Mouse (Mus musculus): ENCODE results near the gene Sgpl1. TPM values are rescaled to one million over a fixed set of nuclear protein-coding genes. Genes with fewer than 3 reads are reported as not detected.
A peak's percentile ranks its signal among the peaks of the same experiment; 100 is the strongest.
"Not testable (repeated sequence)": the region's sequence is repeated elsewhere in the genome, so short reads cannot be mapped to it uniquely, and the experiment has no call there.

The Sgpl1 gene
- polyA plus RNA-seq, 1 experiment from 2014 or later, result 84.8 TPM

DNA sequence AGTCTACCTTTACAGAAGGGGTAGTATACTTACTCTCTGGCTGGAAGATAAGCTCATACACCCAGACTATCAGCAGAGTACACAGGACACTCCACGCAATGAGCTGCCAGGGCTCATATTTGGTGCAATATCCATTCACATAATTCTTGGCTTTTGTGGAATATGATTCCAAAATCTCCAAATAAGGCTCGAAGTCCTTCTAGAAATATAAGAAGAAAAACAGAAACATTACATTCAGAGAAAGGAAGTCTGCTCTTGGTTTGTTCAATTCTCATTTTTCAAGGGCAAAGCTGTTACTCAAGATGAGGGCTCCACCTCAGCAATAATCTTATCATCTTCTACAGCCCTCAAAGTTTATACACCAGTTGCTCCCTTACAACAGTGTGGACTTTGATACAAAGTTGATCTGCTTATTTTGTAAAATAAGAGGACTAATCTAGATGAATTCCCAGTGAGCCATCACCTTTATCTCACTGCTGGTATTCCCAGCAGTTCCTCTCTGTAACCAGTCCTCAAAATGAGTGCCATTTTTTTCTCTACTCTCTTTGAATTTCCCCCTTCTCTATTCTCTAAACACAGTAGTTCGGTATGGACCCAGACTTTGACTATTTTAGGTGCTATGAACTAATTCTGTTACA is 24.1 kb downstream of the Sgpl1 start:
- no peak overlapping the region for H3K4me3 ChIP-seq
- H3K27ac ChIP-seq, result no peak overlapping the region
- ATAC-seq (ENCODE audit: low FRiP score, low read depth), result no peak
- H3K27me3 ChIP-seq (replicated peaks), result no peaks in the 10 kb centered on the region
- no peaks in the 10 kb centered on the region for H3K9me3 ChIP-seq
- H3K4me2 ChIP-seq (replicated peaks), result no peak overlapping the region
- H3K4me1 ChIP-seq, result no peaks in the 10 kb centered on the region
- H3K36me3 ChIP-seq, result peaks cover 22% of the 10 kb centered on the region
- H3K9ac ChIP-seq, result no peak overlapping the region
- 94% methylated on average over 3 of the region's 3 CpGs for WGBS

DNA sequence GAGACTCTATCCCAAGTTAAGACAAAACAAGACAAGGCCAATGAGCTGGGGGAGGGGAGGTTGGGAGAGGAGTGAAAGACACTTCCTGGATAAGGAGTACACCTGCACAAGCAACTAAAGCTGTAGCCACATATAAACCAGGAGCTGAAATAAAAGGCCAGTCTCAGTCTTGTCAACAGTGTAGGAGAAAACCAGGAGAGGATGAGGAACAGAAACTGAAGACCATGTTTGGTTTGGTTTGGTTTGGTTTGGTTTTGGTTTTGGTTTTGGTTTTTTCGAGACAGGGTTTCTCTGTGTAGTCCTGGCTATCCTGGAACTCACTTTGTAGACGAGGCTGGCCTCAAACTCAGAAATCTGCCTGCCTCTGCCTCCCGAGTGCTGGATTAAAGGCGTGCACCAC is 25.8 kb downstream of the Sgpl1 start:
- not testable (repeated sequence) for H3K4me3 ChIP-seq; H3K9me3 ChIP-seq; H3K27ac ChIP-seq; H3K9ac ChIP-seq; H3K27me3 ChIP-seq (replicated peaks); H3K4me1 ChIP-seq; H3K4me2 ChIP-seq (replicated peaks); ATAC-seq (ENCODE audit: low FRiP score, low read depth)
- peaks cover 25% of the 10 kb centered on the region for H3K36me3 ChIP-seq
- WGBS, result 89% methylated on average over 4 of the region's 4 CpGs

DNA sequence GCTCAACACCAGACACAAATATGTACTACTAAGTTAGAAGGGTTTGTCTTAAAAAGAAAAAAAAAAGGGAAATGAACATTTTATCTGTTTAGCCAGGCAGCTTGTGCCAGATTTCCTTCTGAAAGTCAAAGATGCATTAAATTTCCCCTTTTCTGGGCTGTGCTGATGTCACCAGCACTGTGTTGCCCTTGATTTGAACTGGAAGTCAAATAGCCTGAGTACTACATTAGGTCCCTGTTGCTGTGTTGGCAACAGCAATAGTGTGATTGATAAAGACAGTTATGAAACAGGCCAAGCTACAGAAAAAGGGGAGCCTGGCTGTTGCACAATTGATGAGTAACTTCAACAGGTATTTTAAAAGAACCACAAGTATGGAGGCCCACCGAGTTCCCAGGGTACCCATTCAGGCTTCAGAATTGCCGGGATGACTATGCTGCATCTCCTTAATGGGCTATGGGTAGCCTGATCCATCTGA is 33.2 kb downstream of the Sgpl1 start:
- Histone ChIP-seq H3K27me3 (replicated peaks) (no peaks in the 10 kb centered on the region), H3K9ac (no peak overlapping the region), H3K4me1 (no peaks in the 10 kb centered on the region), H3K36me3 (peaks cover 40% of the 10 kb centered on the region), H3K9me3 (no peaks in the 10 kb centered on the region), H3K4me2 (replicated peaks) (no peak overlapping the region), H3K27ac (no peak overlapping the region), H3K4me3 (no peak overlapping the region)
- WGBS, result 96% methylated on average over 2 of the region's 2 CpGs
- ATAC-seq (ENCODE audit: low FRiP score, low read depth), result no peak

DNA sequence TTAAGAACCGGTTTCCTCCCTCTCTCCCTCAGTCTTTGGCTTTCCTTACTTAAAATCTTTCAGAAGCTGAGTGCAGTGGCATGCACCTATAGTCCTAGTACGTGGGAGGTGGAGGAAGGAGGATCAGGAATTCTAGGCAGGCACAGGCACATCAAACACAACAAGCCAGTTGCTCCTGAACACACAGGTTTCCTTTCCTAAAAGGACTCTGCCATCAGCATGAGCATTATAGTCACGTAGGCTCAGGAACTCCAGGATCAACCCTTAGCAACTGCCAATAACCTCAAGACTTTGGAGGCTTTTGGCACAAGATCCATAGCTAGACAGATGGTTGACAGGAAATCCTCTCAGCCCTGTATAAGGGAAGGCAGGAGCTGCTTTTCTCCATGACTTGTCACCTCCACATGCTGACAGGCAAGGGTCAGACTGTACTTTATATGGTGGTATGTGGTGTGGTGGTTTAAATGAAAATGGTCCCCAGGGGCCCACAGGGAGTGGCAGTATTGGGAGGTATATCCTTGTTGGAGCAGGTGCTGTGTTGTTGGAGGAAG is 43.9 kb downstream of the Sgpl1 start:
- no peaks in the 10 kb centered on the region for H3K4me1 ChIP-seq
- WGBS, result 96% methylated on average over 3 of the region's 3 CpGs
- H3K4me2 ChIP-seq (replicated peaks), result no peak overlapping the region
- no peaks in the 10 kb centered on the region for H3K27me3 ChIP-seq (replicated peaks)
- H3K4me3 ChIP-seq, result no peak overlapping the region
- H3K27ac ChIP-seq, result no peak overlapping the region
- no peak overlapping the region for H3K9ac ChIP-seq
- no peaks in the 10 kb centered on the region for H3K9me3 ChIP-seq
- ATAC-seq (ENCODE audit: low FRiP score, low read depth), result no peak
- H3K36me3 ChIP-seq, result peaks cover 92% of the 10 kb centered on the region

DNA sequence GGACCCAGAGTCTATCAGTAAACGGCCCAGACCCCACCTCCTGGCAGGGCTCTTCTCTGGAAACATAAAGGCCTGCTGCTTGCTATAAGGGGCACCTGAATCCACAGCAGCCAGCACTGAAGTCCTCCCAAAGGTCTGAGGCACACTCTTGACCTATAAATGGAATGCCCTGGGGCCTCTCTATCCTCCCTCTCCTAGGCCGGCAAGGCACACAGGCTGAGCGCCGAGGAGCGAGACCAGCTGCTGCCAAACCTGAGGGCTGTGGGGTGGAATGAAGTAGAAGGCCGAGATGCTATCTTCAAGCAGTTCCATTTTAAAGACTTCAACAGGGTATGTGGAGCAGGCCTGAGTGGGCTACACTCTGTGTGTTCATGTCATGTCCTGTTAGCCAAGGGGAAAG is 55.6 kb downstream of the Sgpl1 start:
- Histone ChIP-seq H3K4me1 (peaks cover 10% of the 10 kb centered on the region), H3K9me3 (no peaks in the 10 kb centered on the region), H3K27me3 (replicated peaks) (no peaks in the 10 kb centered on the region), H3K4me2 (replicated peaks) (no peak overlapping the region), H3K27ac (no peak overlapping the region), H3K36me3 (0 out of 2 replicates have a peak, but pooled peaks cover 3% of the 10 kb centered on the region), H3K9ac (no peak overlapping the region), H3K4me3 (no peak overlapping the region)
- ATAC-seq (ENCODE audit: low FRiP score, low read depth), result no peak
- WGBS, result 80% methylated on average over 6 of the region's 6 CpGs

DNA sequence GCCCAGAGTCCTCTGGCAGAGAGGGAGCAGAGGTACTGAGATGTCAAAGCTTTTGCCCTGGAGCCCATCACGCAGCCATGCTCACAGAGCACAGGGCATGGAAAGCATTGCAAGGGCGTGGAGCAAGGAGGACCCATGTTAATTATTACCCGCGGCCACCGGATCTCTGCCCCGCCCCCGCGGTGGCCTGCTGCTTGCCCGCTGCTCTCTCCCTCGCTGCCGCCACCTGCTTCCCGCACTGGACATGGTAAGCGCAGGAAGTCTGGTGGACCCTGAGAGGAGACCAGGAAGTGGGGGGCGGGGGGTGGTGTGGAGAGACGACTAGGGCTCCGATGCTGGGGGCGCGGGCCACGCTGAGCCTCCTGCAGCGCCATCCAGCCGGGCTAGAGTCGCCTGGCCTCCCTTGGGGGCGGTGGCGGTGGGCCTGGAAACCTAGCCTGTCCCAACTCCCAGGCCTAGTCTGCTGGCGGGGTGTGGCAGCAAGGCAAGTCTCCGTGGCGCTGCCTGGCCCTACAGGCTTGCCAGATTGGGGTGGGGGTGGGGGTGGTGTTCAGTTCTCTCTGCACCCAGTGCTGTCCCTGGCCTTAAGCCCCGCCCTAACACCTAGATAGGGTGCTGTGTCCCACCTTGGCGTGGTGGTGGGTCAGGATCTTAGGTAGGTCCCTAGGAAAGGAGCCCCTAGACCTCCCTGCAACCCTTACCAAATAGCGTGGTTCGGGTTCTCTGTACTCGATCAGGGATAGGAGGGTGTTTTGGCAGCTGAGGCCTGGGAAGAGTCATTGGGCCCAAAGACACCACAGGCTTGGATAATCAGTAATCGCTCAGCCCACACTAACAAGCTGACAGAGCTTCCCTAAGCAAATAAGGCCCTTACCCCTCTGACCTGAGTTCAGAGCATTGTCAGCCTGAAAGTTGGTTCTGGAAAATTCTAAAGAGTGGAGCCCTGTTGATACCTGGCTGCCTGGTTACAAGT is 58.0 kb downstream of the Sgpl1 start, which contains the start of gene Pcbd1:
TSS of gene Pcbd1 (plus strand) at position 162 of the 973 bp plus-strand sequence.
- H3K27me3 ChIP-seq (replicated peaks), result no peaks in the 10 kb centered on the region
- H3K4me2 ChIP-seq (replicated peaks), result peak within 1 kb of the TSS; percentile 82
- H3K9ac ChIP-seq, result peak within 1 kb of the TSS; percentile 67
- 8% methylated on average over 33 of the region's 33 CpGs for WGBS
- peak within 1 kb of the TSS; percentile 33 for H3K4me3 ChIP-seq
- H3K4me1 ChIP-seq, result peaks cover 10% of the 10 kb centered on the region
- ATAC-seq (ENCODE audit: low FRiP score, low read depth), result peak; percentile 59
- 0 out of 2 replicates have a peak, but pooled peaks cover 3% of the 10 kb centered on the region for H3K36me3 ChIP-seq
- no peaks in the 10 kb centered on the region for H3K9me3 ChIP-seq
- H3K27ac ChIP-seq, result no peak within 1 kb of the TSS

DNA sequence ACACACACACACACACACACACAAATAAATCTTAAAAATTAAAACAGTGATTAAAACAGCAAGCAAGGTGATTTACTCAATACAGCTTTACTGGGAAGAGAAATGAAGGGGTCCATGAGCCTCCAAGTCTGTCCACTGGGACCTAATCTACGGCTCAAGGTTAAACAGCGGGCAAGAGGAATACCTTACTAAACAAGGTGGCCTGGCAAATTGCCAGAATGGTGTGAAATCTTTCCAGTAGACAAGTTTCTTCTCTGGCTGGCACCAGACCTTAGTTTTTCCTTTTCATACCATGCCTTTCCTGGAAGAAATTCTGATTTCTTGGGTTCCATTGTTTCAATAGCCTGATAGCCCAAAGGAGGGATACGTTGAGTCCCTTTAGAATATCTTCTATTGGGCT is 59.0 kb downstream of the Sgpl1 start:
- no peaks in the 10 kb centered on the region for H3K9me3 ChIP-seq
- H3K9ac ChIP-seq, result no peak overlapping the region
- H3K27me3 ChIP-seq (replicated peaks), result no peaks in the 10 kb centered on the region
- no peak overlapping the region for H3K27ac ChIP-seq
- ATAC-seq (ENCODE audit: low FRiP score, low read depth), result no peak
- peaks cover 10% of the 10 kb centered on the region for H3K4me1 ChIP-seq
- H3K4me3 ChIP-seq, result no peak overlapping the region
- no peaks in the 10 kb centered on the region for H3K36me3 ChIP-seq
- 88% methylated on average over 3 of the region's 3 CpGs for WGBS
- H3K4me2 ChIP-seq (replicated peaks), result no peak overlapping the region

DNA sequence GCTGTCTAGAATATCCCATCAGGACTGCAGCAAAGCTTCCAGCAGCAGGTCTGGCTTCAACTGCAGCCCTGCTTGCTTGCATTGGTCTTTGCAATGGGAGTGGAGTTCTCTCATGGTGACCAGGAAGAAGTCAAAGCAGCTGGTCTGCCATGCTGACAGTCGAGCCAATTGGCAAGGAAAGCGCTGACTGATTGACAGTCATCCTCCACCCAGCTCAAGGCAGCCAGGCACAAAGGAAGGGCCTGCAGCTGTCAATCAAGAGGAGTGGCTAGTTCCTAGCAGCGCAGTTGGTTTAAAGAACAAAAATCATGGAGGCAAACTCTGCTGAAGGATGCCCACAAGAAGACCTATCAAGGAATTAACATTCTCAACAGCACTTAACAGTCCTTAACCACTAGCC is 61.0 kb downstream of the Sgpl1 start:
- no peak overlapping the region for H3K27ac ChIP-seq
- no peak overlapping the region for H3K9ac ChIP-seq
- H3K4me3 ChIP-seq, result no peak overlapping the region
- H3K27me3 ChIP-seq (replicated peaks), result no peaks in the 10 kb centered on the region
- no peaks in the 10 kb centered on the region for H3K36me3 ChIP-seq
- 57% methylated on average over 3 of the region's 3 CpGs for WGBS
- no peak for ATAC-seq (ENCODE audit: low FRiP score, low read depth)
- peaks cover 10% of the 10 kb centered on the region for H3K4me1 ChIP-seq
- no peak overlapping the region for H3K4me2 ChIP-seq (replicated peaks)
- no peaks in the 10 kb centered on the region for H3K9me3 ChIP-seq

DNA sequence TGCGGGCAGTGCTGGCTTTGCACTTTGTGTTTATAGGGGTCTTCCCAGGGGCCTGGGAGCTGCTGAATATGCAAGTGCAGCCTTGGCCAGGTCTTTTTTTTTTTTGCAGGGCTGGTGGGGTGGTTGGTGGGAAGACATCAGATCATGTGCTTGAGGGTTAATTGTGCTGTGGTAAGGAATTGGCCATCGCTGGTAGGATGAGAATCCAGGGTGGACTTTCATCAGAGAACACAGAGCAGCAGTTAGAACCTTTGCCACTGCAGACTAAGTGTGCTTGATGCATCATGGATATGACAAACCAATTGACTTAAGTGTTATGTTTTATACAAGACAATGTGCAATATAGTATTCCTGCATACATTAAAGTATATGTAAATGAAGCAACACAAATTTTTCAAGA is 62.1 kb downstream of the Sgpl1 start:
- H3K4me1 ChIP-seq, result peaks cover 14% of the 10 kb centered on the region
- no peaks in the 10 kb centered on the region for H3K36me3 ChIP-seq
- WGBS, result 90% methylated on average over 2 of the region's 2 CpGs
- ATAC-seq (ENCODE audit: low FRiP score, low read depth), result no peak
- H3K27me3 ChIP-seq (replicated peaks), result no peaks in the 10 kb centered on the region
- H3K9ac ChIP-seq, result no peak overlapping the region
- H3K9me3 ChIP-seq, result no peaks in the 10 kb centered on the region
- H3K4me2 ChIP-seq (replicated peaks), result no peak overlapping the region
- no peak overlapping the region for H3K27ac ChIP-seq
- no peak overlapping the region for H3K4me3 ChIP-seq

DNA sequence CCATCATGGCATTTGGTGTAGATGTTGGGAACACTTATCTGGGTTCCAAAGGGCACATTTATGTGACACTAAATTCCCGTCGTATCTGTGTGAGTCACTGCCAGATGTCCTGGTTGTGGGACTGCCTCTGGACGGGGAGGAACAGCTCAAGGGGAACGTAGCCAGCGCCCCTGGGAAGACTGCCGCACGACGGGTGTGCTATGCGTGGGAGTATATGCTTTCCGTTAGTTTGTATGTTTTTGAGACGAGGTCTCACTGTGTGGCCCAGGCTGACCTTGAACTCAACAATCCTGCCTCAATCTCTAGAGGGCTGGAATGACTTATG is 66.6 kb downstream of the Sgpl1 start:
- Histone ChIP-seq H3K27me3 (replicated peaks) (no peaks in the 10 kb centered on the region), H3K4me2 (replicated peaks) (no peak overlapping the region), H3K9me3 (no peaks in the 10 kb centered on the region), H3K27ac (peak overlapping the region; percentile 63; the same call in 1 of the 2 replicates), H3K4me3 (no peak overlapping the region), H3K9ac (no peak overlapping the region), H3K4me1 (peaks cover 8% of the 10 kb centered on the region), H3K36me3 (no peaks in the 10 kb centered on the region)
- 87% methylated on average over 11 of the region's 11 CpGs for WGBS
- ATAC-seq (ENCODE audit: low FRiP score, low read depth), result 0 out of 2 replicates have a peak, but pooled peaks have one; percentile 3

DNA sequence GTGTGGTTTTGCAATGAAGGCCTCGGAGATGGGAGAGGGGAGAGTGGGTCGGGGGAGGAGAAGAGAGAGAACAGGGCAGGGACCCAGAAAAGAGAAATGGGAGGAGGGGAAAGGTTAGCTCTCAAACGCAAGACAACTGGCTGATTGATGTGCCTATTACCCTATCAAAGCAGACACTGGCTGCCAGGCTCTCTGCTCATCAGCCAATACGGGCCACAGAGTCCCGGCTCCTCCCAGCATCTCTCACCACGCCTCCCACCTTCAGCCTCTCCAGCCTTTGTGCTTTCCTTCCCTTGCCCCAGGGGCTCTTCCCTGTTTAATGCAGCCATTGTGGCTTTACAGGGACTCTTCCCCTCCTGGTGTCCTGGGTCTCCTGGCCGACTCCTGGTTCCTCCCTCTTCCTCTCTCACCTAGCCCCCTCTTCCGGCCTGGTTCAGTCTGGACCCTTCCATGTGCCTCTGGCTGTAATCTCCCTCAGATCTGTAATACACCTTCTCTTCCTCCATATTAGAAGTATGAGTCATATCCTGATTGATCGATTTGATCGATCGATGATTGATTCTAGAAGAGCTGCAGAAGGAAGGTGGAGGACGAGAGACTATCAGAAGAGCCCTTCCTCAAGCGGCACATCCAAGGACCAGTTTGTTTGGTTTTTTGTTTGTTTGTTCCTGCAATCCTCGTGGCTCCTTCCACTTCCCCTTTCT is 67.1 kb downstream of the Sgpl1 start:
- no peaks in the 10 kb centered on the region for H3K27me3 ChIP-seq (replicated peaks)
- 35% methylated on average over 14 of the region's 14 CpGs for WGBS
- ATAC-seq (ENCODE audit: low FRiP score, low read depth), result peak; percentile 98
- H3K36me3 ChIP-seq, result no peaks in the 10 kb centered on the region
- H3K4me2 ChIP-seq (replicated peaks), result peak overlapping the region; percentile 45
- H3K27ac ChIP-seq, result peak overlapping the region; percentile 63
- no peaks in the 10 kb centered on the region for H3K9me3 ChIP-seq
- no peak overlapping the region for H3K9ac ChIP-seq
- no peak overlapping the region for H3K4me3 ChIP-seq
- peaks cover 8% of the 10 kb centered on the region for H3K4me1 ChIP-seq

DNA sequence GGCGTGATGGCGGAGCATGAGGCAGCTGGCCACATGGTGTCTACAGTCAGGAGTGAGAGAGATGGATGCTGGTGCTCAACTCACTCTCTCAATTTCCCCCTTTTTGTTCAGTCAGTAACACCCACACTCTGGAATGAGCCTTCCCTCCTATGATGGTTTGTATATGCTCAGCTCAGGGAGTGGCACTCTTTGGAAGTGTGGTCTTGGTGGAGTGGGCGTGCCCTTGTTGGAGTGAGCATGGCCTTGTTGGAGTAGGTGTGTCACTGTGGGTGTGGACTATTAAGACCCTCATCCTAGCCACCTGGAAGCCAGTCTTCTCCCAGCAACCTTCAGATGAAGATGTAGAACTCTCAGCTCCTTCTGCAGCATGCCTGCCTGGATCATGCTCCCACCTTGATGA is 71.9 kb downstream of the Sgpl1 start:
- Histone ChIP-seq H3K4me3 (no peak overlapping the region), H3K27me3 (replicated peaks) (no peaks in the 10 kb centered on the region), H3K27ac (no peak overlapping the region), H3K36me3 (no peaks in the 10 kb centered on the region), H3K4me2 (replicated peaks) (no peak overlapping the region), H3K9ac (no peak overlapping the region), H3K4me1 (peaks cover 6% of the 10 kb centered on the region), H3K9me3 (no peaks in the 10 kb centered on the region)
- ATAC-seq (ENCODE audit: low FRiP score, low read depth), result no peak
- WGBS, result 98% methylated on average over 3 of the region's 3 CpGs

Measured in neural tube, embryonic 12.5 days (tissue).